Mouse (Mus musculus) natural killer cell, adult 2 months (primary cell): Measurements from ENCODE around the gene Gna15.

Source experiments
- DNase-seq, 2 experiments: peaks; one replicate each; pipeline ENCODE4 v3.0.0; 2022; ENCODE audit warnings: low spot score in 2 of 2

Gene Gna15

DNA sequence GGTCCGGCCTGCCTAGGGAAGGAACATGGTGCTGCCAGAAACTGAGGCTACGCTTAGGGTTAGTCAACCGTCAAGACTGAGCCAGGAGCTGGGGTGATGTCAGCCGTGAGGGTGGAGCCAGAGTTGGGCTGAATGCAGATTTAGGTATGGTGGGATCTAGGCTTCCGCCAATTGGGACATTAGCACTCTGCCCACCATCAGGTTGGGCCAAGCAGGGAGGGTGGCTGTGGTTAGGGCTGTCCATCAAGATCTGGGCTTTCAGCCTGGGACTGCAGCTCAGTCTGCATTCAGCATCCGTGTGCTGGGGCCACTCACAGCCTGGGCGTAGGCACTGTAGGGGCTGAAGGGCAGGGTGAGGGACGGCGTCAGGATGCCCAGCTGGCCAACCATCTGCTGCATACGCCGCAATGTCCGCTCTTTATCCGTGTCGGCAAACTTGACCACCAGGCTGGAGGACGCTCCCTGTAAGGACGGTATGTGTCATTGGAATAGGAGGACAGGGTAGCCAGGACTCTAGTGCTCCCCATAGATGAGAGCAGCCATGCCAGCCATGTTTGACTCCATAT is 56.3 kb downstream of the Gna15 start:
- DNase-seq, result no peak

DNA sequence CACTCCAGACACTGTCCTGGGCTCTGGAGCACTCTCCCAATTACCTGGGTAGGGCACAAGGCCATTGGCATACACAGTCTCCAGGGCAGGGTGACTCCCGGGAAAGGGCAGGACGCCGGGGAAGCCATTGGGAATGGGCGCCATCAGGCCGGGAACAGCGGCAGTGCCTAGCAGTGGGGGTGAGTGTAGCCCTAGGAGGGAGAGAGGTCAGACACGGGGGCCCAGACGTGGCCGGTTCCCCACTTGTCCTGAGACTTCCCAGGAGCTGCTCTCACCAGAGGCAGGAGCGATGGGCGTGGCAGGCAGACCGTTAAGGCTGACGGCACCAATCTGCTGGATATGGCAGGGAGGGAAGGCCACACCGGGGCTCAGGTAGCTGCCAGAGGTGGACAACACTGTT is 57.1 kb downstream of the Gna15 start:
- DNase-seq, result no peak

DNA sequence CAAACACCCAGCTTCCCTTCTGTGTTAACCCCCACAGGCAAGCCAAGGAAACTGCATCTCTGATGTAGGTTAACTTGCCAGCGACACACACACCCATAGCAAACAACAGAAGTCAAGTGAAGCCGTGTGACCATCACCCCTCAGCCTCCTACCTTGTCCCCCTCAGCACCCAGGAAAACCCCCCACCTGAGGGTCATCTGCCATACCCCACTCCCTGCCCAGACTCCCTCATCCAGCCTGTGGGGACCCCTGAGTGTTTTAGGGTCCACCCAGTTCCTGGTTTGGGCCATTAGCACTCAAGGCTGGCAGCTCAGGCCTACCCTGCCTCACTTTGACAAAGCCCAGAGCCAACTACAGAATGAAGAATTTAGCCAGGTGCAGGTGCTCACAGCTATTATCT is 58.0 kb downstream of the Gna15 start:
- DNase-seq, result no peak

DNA sequence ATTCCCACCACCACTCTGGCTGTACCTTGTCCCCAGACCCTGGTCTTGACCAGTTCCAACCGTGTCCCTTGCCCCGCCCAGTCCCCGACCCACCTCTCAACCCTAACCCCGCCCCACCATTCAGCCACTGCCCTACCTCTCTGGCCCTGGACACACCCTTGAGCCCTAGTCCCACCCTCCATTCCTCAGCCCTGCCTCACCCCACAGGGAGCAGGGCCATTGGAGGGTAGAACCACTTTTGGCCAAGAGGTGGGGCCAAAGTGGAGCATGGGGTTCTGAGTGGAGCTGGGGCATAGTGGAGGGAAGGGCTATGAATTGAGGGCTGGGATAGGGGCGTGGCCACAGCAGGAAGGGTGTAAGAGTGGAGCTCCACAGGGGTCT is 58.8 kb downstream of the Gna15 start:
- DNase-seq, result no peak

DNA sequence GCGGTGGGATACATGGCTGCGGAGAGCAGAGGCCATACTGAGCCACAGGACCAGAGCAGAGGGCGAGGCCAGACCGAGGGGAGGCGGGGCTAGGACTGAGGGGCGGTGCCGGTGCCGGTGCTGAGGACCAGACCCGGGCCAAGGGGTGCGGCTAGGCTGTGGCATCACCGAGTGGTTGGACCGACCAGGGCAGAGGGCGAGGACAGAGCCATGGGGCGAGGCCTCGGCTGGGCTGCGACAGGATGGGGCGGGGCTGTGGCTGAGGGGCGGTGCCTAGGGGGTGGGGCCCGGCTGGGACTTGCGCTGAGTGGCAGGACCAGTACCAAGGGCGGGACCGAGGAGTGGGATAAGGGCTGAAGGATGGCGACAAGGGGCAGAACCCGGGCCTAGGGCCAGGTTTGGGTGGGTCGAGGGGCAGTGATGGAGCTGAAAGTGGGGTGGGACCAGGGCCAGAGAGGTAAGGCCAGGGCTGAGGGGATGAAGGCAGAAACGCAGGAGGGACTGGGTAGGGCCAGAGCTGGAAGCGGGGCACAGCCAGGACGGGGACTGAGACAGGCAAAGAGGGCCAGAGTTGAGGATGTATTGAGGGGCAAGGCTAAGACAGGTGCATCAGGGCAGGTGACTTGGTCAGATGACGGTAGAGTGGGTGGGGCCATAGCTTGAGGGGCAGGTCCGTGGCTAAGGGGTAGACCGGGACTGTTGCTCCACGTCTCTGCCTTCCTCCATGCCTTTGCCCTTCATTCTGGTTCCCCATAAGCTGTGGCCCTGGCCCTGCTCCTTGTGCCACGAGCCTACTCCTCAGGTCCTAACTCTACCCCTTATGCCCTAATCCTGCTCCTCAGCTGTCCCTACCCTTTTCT is 59.4 kb downstream of the Gna15 start:
- peak; percentile 51 to 53 for DNase-seq

DNA sequence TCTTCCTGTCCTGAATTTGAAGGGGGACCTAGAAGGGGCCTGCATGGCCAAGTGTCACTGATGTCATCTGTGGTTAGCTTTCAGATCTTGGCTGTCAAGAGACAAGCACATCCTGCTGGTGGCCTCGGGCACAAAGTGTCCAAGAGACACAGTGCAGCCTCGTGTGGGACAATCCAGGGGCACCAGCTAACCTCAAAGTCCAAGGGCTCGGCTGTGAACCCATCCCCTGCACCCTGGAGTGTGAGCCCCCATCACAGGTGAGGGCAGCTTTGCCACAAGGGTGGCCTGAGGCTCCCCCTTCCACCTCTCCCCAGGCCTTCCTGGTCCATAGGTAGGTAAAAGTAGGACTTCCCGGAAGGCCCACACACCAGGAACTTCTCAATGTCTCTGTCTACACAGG is 60.5 kb downstream of the Gna15 start:
- DNase-seq, result peak in 1 of 2 experiments; percentile 45

DNA sequence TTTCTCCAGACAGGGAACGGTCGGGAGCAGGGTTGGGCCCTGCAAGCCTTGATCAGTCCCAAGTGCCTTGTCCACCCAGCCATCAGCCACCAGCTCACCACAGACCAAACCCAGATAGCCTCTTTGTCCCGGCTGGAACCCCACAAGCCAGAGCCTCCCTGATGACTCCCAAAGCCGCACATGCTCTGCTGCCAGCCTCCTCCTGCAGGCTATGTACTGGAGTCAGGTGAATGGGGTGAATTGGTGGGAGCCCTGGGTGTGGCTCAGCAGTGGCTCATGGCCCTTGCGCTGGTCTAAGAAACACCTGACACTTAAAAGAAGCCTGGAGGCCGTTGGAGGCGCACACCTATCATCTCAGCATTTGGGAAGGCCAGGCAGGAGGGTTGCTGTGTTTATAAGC is 61.1 kb downstream of the Gna15 start:
- no peak for DNase-seq

DNA sequence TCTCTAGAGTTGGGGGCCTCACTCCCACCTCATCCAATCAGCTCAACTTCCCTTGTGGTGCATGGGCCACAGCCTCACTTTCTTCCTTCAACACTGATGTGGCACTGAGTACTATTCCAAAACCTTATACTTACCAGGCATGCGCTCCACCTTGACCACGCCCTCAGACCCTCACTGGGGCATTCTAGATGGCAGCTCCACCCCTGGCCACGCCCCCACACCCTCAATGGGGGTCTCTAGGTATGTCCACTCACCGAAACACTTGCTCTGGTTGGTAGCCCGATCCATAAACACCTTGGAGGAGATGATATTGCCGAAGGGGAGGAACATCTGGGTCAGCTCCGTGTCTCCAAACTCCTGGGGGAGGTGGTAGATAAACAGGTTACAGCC is 61.6 kb downstream of the Gna15 start:
- no peak for DNase-seq

DNA sequence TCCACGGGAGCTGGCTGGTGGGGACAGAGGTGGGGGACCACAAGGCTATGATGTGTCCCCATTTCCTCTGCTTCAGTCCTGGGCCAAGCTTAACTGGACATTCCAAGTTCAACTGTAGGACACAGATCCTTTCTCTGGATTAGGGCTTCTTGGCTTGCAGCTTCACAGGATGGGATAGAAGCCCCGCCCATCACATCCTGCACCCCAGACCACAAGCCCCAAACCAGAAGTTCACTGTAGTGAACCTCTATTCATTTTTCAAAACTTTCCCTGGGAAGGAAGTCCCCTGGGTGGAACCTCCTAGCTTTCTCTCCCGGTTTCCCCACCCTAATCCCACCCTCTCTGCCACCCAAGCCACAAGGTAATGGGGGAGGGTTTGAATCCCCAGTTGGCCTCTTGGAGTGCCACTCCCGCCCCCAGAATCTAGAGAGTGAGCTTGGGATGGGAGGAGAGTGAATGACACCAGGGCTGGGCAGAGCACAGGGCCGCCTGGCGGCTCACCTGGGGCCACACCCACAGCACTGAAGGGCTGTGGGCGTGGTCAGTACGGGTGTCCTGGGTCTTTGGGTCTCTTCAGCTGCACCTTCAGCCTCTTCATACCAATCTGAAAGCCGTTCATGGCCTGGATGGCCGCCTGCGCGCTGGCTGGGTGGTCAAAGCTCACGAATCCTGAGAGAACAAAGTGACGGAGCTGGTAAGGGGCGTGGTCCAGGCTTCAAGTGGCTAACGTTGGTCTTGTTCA is 62.2 kb downstream of the Gna15 start:
- no peak for DNase-seq

DNA sequence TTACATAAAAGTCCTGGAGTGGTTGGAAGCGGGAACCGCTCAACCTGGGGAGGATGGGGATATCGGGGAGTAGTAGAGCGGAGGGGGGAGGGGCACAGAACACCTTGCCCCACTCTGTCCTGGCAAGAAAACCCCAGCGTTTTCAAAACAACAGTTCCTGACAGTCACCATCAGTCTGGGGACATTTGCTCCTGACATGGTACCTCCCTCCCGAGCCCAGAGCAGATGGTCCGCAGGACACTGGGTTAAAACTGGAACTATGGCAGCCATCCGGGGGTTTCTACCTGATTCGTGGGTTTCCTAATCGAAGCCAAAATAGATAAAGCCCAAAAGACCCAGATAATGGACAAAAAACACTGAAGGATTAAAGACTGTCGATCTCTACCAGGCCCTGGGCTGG is 63.1 kb downstream of the Gna15 start:
- no peak for DNase-seq

DNA sequence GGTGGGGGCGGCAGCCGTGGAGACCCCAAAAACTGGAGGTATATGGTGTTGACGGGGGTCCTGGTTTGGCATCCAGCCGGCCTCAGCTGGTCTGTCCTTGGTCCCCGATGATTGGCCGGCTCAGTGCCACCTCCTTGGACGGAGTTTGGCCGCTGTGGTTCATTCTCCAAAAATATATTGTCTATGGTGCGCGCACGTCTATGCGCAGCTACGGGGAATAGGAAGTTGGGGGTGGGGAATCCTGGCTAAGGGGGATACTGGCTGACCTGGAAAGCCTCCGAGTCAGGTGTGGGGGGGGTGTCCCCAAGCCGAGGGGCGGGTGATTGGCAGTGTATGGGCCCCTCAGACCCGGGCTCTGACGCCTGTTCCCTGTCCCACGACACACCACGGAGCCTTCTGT is 63.6 kb downstream of the Gna15 start:
- DNase-seq, result no peak

DNA sequence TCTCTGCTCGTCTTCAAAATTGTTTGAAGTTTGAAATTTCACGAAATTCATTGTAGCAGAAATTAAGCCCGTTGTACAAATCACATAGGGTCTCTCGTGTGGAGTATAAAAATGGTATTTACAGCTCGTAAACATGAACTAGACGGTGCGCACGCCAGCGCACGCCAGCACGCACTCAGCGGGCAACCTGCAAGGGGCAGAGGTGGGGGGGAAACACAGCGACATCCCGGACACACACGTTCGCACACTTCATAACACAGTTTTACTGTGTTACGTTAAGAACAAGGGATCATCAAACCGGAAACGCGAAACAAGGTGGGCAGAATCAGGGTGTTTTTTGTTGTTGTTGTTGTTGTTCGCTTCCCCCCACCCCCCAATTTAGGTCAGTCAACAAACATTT is 64.6 kb downstream of the Gna15 start:
- DNase-seq, result no peak

DNA sequence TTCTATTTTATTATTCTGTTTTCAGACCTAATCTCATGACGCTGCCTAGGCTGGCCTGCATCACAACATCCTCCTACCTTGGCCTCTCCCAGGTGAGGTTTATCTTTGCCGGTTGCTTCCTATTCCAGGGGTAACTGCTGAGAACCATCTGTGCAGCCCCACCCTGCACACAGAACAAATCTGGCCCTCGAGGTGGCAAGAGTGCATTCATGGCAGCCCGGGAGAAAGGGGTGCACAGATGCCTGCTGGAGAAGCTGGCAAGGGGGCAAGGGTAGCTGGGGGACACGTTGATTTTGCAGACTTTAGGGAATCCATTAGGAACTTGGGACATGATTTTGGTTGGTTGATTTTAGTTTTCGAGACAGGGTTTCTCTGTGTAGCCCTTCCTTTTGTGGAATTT is 65.8 kb downstream of the Gna15 start:
- DNase-seq, result no peak

DNA sequence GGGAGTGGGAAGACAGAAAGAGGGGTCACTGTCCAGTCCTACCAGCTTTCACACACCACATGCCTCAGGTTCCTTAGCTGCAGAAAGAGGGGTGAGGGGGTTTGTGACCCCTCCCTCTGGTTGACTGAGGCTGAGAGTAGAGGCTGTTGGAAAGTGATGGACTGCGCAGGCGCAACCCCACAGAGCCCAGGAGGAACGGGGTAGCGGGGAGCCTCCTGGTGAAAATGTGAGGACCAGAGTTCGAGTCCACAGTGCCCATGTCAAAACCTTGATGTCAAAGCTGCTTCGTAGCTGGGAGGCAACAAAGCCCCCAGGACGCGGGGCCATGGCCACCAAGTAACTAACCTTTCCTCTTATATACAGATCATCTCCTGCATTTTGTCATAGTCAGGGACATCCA is 66.4 kb downstream of the Gna15 start:
- DNase-seq, result no peak

DNA sequence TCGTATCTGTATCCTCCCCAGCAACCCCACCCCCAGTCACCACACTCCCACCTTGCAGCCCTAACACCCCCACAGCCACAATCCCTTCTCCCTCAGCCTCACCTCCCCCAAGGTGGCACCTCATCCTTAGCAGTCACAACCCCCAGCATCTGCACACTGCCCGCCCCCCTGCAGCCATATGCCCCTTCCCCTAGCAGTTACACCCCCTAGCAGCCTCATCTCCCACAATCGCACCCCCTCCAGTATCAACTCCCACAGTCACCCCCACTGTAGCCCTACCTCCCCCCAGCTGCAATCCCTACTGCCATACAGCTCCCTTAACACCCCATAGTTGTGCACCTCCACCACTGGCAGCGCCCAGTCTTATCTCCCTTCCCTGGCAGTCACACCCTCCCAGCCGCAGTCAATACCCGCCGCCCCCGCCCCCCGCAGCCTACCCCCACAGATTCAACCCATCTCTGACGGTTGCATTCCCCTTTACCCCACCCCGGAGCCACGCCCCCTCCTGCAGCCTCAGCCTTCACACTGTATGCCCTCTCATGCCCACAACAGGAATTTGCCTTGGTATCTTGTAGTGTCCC is 67.0 kb downstream of the Gna15 start:
- no peak for DNase-seq

DNA sequence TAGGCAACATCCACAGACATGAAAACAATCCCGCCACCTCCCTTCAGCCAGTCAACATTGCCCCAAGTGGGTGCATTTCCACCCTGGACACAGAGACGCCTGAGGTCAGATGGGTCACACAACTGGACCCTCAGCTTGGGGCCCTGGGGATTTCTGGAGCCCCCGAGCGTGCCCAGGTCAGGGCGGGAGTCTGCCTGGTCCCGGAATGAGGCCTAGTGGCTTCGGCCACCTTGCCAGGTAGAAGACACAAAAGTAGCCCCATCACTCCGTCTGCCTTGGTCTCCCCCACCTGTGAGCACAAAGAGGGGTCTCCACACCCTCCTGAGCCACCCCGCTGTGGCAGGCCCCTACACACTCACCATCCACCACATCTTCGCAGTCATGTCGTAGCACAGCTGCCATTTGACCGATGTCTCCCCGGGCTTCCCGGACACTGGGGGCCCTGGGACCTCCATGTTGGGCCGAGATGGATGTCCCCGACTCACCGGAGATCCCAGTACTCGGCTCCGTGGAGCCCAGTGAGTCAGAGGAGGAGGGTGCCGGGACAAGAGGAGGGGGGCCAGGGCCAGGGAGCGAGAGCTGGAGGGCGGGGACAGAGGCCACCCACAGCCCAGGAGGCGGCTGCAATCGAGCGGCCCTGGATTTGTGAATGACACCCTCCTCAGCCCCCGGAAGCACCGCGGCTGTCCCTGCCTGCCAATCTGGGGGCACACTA is 68.7 kb downstream of the Gna15 start, which contains the start of gene Nfic:
Gene Nfic (minus strand): TSS at position 455 of the 715 bp plus-strand sequence.
- no peak for DNase-seq

DNA sequence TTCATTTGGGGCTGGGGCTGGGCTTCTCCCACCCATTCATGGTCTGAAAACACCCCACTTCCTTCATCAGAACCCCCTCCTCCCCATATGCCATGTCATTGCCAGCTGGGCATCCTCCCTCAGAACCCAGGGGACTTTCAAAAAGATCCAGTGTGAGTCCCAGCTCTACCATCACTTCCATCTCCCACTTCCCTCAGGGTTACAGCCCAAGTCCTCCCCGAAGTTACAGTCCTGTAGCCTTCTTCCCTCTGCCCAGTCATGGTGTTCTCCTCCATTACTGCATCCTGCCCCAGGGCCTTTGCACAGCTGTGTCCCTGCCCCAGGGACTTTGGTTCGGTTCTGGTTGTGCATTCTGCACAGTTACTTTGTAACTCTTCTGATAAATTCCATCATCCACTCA is 69.9 kb downstream of the Gna15 start:
- no peak for DNase-seq

DNA sequence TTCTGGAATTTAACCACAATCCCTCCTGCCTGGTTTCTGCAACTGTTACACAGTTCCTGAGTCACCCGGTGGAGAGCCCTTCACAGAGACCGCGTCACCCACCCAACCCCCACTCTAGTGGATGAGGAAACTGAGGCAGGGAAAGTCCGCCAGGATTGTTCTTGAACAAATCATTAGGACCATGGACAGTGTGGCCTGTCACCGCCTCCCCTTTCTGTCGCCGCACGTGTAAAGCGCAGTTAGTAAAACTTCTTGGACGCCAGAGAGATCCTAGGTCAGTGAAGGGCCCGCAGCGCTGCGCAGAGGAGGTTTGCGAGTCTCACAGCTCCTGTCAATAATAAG is 71.1 kb downstream of the Gna15 start:
- no peak for DNase-seq
